Mouse (Mus musculus) embryonic facial prominence, embryonic 13.5 days (tissue): ENCODE measurements around the gene Dnaja1. TPM values are rescaled to one million over a fixed set of nuclear protein-coding genes. Genes with fewer than 3 reads are reported as not detected.

Source experiments
- ATAC-seq: fragments of 200-750 bp; cut with Nextera tagmentation; 2 replicates; pipeline ENCODE4 v1.8.0; 2017; ENCODE audit warnings: low read depth; ENCODE audit not compliant: insufficient number of reproducible peaks, insufficient read depth, low FRiP score, low TSS enrichment
- H3K27ac ChIP-seq: fragments of 300-500 bp; sonication (generic); 2 replicates; pipeline ENCODE4 v1.5.1; 2015; ENCODE audit warnings: moderate library complexity, mild to moderate bottlenecking, inconsistent platforms
- H3K27me3 ChIP-seq: fragments of 300-500 bp; sonication (generic); 2 replicates; pipeline ENCODE4 v1.6.1; 2015; ENCODE audit warnings: mild to moderate bottlenecking, inconsistent platforms
- H3K36me3 ChIP-seq: fragments of 300-500 bp; sonication (generic); 2 replicates; pipeline ENCODE4 v1.6.1; 2015; ENCODE audit warnings: mild to moderate bottlenecking, inconsistent platforms
- H3K4me1 ChIP-seq: fragments of 300-500 bp; sonication (generic); 2 replicates; pipeline ENCODE4 v1.6.1; 2015; ENCODE audit warnings: inconsistent platforms
- H3K4me2 ChIP-seq: fragments of 300-500 bp; sonication (generic); 2 replicates; pipeline ENCODE4 v1.6.1; 2015; ENCODE audit warnings: moderate library complexity, mild to moderate bottlenecking, inconsistent platforms
- H3K4me3 ChIP-seq: fragments of 300-500 bp; sonication (generic); 2 replicates; pipeline ENCODE4 v1.5.1; 2015; ENCODE audit warnings: mild to moderate bottlenecking, inconsistent platforms
- H3K9ac ChIP-seq: fragments of 300-500 bp; sonication (generic); 2 replicates; pipeline ENCODE4 v1.6.1; 2015; ENCODE audit warnings: mild to moderate bottlenecking, inconsistent platforms
- H3K9me3 ChIP-seq: fragments of 300-500 bp; sonication (generic); 2 replicates; pipeline ENCODE4 v1.6.1; 2016; ENCODE audit warnings: inconsistent platforms
- WGBS: fragments of 180-500 bp; shearing (Covaris S2); methylation state at CpG from one replicate; pipeline ENCODE4 v1.1.7; 2015; ENCODE audit warnings: mixed read lengths; 5-methylcytosine and 5-hydroxymethylcytosine counted together
- polyA plus RNA-seq: library from polyadenylated mRNA; unstranded; fragments of >200 nt; fragmentation: Nextera tagmentation; extraction: Ambion mirVana; gene quantifications from 2 replicates; pipeline ENCODE4 v1.2.1, GENCODE M21; 2015

Gene Dnaja1
- polyA plus RNA-seq, 1 experiment from 2014 or later, result 435 TPM

DNA sequence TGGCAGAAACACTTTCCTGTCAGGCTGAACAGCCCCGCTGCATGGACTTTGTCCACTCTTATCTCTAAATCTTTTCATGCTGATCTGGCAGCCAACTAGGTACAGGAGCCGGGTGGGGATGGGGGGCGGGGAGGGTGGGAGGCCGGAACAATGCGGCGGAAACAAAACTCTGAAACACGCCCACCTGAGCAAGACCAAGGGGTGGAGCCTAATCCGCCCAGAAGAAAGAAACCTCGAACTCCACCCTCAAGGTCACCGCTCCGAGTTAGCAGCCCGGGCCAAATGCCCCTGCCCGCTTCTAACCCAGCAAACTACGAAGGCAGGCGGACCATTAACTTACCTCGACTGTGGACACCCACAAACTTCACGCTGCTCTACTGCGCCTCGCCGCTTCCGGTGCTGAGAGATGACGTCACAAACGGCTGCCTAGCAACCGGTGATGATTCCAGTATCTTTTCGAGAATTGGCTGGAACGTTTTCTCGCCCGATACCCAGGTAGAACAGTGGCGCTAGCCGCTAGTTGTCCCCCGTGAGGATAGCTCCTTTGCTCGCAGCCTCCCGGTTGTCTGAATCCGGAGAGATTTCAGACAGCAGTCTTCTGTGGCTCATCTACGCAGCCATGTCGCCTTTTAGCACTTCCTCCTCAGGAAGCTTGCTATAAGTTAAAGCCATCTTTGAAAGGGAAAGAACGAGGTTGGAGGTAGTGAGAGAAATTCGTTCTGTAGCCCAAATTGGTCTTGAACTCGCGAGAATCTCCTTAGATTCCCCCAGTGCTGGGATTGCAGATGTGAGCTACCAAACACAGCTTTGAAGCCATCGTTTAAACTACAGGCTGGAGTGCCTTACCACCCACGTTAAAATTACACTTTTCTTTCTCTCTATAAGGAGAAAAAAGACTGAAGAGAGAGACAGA, 18.9 kb upstream of the Dnaja1 start, which contains the start of gene Aptx:
Gene Aptx (minus strand): TSS at position 398 of the 913 bp plus-strand sequence.
- peak; percentile 92 for ATAC-seq
- WGBS, result under 1% methylated on average over 42 of the region's 42 CpGs
- peak within 1 kb of the TSS; percentile 98 for H3K27ac ChIP-seq

DNA sequence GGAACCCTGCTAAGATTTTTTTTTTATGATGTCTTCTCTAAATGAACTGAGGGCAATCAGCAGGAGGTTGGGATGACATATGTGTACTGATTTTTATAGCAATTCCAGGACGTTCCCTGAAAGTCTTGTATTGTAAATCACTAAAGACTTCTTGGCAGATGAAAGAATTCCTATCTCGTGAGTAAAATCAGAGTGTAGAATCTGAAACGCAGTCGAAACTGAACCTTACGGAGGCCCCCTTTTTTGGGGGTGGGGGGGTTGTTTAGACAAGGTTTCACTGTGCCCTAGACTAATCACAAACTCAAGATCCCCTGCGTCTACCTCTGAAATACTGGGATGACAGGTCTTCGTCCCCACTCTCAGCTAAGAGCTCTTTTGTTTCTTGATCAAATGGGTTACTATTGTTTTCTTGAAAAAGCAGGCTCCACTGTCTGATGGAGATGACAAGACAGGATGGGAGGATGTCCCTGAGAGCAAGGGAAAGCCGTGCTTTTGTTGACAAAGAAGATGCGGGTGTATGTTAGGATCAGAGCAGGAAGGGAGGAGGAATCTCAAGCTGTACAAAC, 18.2 kb upstream of the Dnaja1 start:
- Histone ChIP-seq H3K27me3 (no peaks in the 10 kb centered on the region), H3K4me1 (peaks cover 20% of the 10 kb centered on the region), H3K4me3 (peak overlapping the region; percentile 50), H3K9ac (peak overlapping the region; percentile 69), H3K9me3 (no peaks in the 10 kb centered on the region), H3K4me2 (peak overlapping the region; percentile 73), H3K27ac (peak overlapping the region; percentile 98), H3K36me3 (no peaks in the 10 kb centered on the region)
- no peak for ATAC-seq
- 29% methylated on average over 9 of the region's 9 CpGs for WGBS

More for the DNA sequence above, 18.9 kb upstream of the Dnaja1 start, which contains the start of gene Aptx:
- Histone ChIP-seq H3K9me3 (no peaks in the 10 kb centered on the region), H3K9ac (peak within 1 kb of the TSS; percentile 69), H3K27me3 (no peaks in the 10 kb centered on the region), H3K4me2 (peak within 1 kb of the TSS; percentile 73), H3K4me1 (peaks cover 20% of the 10 kb centered on the region), H3K4me3 (peak within 1 kb of the TSS; percentile 50), H3K36me3 (no peaks in the 10 kb centered on the region)

DNA sequence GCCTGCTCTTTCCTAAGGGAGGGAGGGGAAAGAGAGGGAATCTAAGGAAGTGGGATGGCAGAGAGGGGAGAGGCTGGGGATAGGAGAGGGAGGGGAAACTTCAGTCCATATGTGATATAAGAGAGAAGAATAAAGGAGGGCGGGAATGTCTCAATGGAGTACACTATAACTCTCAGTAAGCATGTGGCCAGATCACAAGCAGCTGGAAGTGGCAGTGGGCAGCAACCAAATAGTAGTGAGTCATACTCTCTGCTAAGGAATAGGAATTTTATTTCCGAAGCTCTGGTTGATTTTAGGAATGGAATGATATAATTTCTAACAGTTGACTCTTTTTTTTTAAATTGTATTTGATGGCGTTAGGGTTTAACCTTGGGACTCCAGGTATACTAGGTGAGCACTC, 4.8 kb upstream of the Dnaja1 start:
- no peak overlapping the region for H3K27ac ChIP-seq
- no peaks in the 10 kb centered on the region for H3K9me3 ChIP-seq
- no peaks in the 10 kb centered on the region for H3K36me3 ChIP-seq
- H3K27me3 ChIP-seq, result no peaks in the 10 kb centered on the region
- WGBS, result 85% methylated on average over 3 of the region's 3 CpGs
- no peak overlapping the region for H3K4me3 ChIP-seq
- H3K4me2 ChIP-seq, result no peak overlapping the region
- H3K4me1 ChIP-seq, result peaks cover 13% of the 10 kb centered on the region
- H3K9ac ChIP-seq, result no peak overlapping the region
- no peak for ATAC-seq

DNA sequence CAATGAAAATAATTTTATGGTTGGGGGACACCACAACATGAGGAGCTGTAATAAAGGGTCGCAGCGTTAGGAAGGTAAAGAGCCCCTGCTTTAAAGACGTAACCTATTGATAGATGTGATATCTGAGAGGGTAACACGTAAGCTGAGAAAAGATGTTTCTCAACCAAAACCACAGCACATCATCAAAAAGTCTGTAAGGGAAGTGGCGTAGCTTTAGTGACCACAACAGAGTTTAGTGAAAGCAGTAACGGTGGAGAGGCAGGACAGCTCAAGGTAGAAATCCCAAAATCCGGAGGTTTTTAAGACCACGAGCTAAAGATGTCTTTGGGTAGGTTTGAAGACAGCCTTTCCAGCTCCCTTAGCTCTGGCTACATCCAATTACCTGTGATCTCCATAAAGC, 1.0 kb upstream of the Dnaja1 start:
- Histone ChIP-seq H3K27ac (peak overlapping the region; percentile 100), H3K4me2 (no peak overlapping the region), H3K4me1 (peaks cover 32% of the 10 kb centered on the region), H3K9me3 (no peaks in the 10 kb centered on the region), H3K9ac (0 out of 2 replicates have a peak overlapping the region, but pooled peaks have one; percentile 95), H3K36me3 (peaks cover 14% of the 10 kb centered on the region), H3K4me3 (peak overlapping the region; percentile 72; the same call in 1 of the 2 replicates), H3K27me3 (no peaks in the 10 kb centered on the region)
- ATAC-seq, result no peak
- 91% methylated on average over 8 of the region's 8 CpGs for WGBS

DNA sequence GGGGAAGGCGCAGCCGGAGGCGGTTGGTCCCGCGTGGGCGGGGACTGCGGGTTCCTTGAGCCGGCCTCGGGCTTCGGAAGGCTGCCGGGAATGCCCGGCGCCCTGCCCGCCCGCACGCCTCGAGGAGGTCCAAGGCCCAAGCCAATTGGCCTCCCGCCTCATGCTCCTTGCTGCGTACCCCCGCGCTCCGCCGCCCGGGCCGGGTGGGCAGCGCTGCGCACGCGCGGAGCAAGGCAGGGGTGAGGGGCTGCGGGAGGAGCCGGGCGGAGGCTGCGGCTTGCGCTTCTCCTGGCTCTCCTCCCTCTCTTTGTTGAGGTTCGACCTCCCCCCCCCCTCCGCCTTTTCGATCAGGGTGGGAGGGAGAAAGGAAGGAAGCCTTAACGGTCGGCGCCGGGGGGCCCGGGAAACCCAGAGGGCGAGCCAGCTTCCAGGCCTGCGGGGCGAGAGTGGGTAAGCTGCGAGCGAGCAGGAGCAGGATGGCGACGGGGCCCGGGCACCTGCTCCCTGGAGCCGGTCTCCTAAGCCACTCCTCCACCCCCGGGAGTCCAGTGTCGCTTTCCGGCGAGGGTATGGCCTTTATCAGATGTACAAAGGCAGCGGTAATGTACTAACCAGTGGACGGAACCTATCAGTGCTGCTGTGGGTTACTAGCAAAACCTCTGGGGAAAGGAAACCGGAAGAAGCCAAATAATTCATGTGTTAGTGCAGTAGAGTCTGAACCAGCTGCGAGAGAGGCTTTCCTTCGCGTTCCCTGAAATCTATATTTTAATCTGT, 924 bp downstream of the Dnaja1 start:
- peak overlapping the region; percentile 95 for H3K9ac ChIP-seq
- H3K27me3 ChIP-seq, result no peaks in the 10 kb centered on the region
- H3K4me2 ChIP-seq, result peak overlapping the region; percentile 64
- under 1% methylated on average over 60 of the region's 62 CpGs for WGBS
- peaks cover 32% of the 10 kb centered on the region for H3K4me1 ChIP-seq
- peak overlapping the region; percentile 72 for H3K4me3 ChIP-seq
- ATAC-seq, result peak; percentile 90
- H3K36me3 ChIP-seq, result peaks cover 31% of the 10 kb centered on the region
- peak overlapping the region; percentile 100 for H3K27ac ChIP-seq
- H3K9me3 ChIP-seq, result no peaks in the 10 kb centered on the region

DNA sequence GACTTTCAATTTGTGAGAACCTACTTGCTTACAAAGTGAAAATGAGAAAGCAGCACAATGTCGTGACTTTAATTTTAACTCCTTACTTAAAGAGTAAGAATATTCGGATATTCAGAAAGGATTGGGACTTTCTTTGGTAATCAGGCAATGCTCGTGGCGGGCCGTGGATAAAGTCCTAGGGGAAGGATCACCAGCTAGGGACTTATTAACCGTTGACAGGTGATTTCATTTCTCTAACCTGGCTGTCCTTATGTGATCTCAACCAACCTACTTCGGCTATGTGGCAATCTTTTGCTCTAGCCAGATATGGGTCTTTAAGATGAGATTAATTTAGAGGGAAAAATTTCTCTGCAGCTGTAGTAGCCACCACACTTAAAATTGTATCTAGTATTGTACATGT, 3.2 kb downstream of the Dnaja1 start:
- Histone ChIP-seq H3K4me3 (no peak overlapping the region), H3K4me1 (peaks cover 32% of the 10 kb centered on the region), H3K9me3 (no peaks in the 10 kb centered on the region), H3K27me3 (no peaks in the 10 kb centered on the region), H3K4me2 (peak overlapping the region; percentile 64), H3K36me3 (peaks cover 47% of the 10 kb centered on the region), H3K27ac (no peak overlapping the region), H3K9ac (peak overlapping the region; percentile 51; the same call in 1 of the 2 replicates)
- ATAC-seq, result no peak
- 86% methylated on average over 7 of the region's 7 CpGs for WGBS

DNA sequence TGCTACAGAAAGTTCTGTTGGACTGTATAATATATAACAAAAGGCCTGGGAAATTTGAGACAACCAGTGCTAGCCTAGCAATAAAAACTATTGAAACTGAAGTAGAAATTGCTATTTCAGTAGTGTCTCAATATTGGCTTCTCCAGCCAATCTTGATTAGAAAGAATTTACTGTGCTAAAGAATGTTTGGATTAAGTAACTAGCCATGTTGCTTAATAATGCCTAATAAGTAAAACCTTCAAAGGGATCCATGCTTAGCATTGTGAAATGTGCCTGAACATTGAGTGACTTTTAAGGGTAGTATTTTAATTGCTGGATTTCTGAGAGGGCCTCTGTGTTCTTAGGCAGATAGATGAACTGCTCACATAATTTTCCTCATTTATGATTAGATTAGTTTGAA, 3.6 kb downstream of the Dnaja1 start:
- peak overlapping the region; percentile 64; the same call in 1 of the 2 replicates for H3K4me2 ChIP-seq
- no peak for ATAC-seq
- H3K36me3 ChIP-seq, result peaks cover 51% of the 10 kb centered on the region
- no peak overlapping the region for H3K4me3 ChIP-seq
- no peak overlapping the region for H3K9ac ChIP-seq
- H3K9me3 ChIP-seq, result no peaks in the 10 kb centered on the region
- no peaks in the 10 kb centered on the region for H3K27me3 ChIP-seq
- H3K27ac ChIP-seq, result no peak overlapping the region
- peaks cover 32% of the 10 kb centered on the region for H3K4me1 ChIP-seq

DNA sequence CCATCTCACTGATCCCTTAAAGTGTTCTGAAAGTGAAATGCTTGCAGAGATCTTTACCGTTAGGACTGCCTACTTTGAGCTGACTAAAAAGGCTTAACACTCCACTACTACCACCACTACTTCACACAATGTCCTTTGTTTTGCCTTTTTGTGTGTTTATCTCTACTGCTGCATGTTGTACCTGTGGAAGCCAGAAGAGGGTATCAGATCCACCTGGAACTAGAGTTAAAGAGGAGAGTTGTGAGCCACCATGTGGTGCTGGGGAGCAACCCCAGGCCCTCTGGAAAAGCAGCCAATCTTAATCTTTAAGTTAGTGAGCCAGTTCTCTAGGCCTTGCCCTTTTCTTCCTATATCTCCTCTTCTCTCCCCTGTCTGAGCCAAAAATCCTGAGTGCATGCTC, 5.3 kb downstream of the Dnaja1 start:
- 79% methylated on average over 1 of the region's 1 CpGs for WGBS

DNA sequence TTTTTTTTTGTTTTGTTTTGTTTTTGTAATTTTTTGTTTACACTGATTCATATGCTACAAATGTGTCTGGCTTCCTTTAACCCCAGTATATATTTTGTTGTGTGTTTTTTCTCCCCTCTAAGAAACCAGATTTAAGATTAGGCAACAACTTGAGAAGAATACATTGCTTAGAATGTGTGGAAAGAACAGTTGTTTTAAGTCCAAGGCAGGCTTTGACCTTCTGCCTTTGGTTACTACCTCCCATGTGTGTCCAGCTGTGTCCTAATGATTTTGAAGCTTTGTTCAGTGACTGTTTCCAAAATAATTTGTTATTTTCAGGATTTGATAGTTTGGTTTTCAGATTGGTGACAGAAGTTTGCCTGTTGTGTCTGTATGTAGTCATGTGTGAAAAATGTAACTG, 9.3 kb downstream of the Dnaja1 start:
- H3K36me3 ChIP-seq, result peaks cover 81% of the 10 kb centered on the region

More for the DNA sequence above, 5.3 kb downstream of the Dnaja1 start:
- Histone ChIP-seq H3K4me3 (no peak overlapping the region), H3K9me3 (no peaks in the 10 kb centered on the region), H3K4me2 (no peak overlapping the region), H3K27ac (no peak overlapping the region), H3K27me3 (no peaks in the 10 kb centered on the region), H3K4me1 (peaks cover 19% of the 10 kb centered on the region), H3K36me3 (peaks cover 68% of the 10 kb centered on the region), H3K9ac (no peak overlapping the region)
- ATAC-seq, result no peak

DNA sequence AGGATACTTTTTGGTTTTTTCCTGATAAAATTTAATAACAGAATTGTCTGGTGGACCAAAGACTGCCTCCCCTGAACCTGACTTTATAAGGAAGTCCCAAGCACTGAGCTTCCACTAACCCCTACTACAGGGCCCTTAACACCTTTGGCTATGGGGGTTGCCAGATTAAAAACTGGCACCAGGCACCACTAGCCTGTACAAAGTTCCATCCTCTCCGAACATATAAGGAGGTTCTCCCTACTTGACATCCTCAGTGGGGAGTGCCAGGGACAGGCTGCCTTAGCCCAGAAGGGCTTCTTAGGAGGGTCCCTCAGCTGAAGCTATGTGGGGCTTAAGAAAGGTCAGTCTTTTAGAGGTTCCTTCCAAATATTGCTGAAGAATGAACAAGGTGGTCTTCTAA, 13.4 kb downstream of the Dnaja1 start:
- Histone ChIP-seq H3K4me1 (no peaks in the 10 kb centered on the region), H3K9me3 (no peaks in the 10 kb centered on the region), H3K4me2 (no peak overlapping the region), H3K4me3 (no peak overlapping the region), H3K36me3 (peaks cover 73% of the 10 kb centered on the region), H3K9ac (no peak overlapping the region), H3K27ac (no peak overlapping the region), H3K27me3 (no peaks in the 10 kb centered on the region)
- no peak for ATAC-seq
- 80% methylated on average over 1 of the region's 1 CpGs for WGBS

More for the DNA sequence above, 9.3 kb downstream of the Dnaja1 start:
- no peak overlapping the region for H3K4me2 ChIP-seq
- H3K4me1 ChIP-seq, result no peaks in the 10 kb centered on the region; the same call in 1 of the 2 replicates
- no peak for ATAC-seq
- no peaks in the 10 kb centered on the region for H3K9me3 ChIP-seq
- H3K27me3 ChIP-seq, result no peaks in the 10 kb centered on the region
- no peak overlapping the region for H3K27ac ChIP-seq
- no peak overlapping the region for H3K9ac ChIP-seq
- H3K4me3 ChIP-seq, result no peak overlapping the region

DNA sequence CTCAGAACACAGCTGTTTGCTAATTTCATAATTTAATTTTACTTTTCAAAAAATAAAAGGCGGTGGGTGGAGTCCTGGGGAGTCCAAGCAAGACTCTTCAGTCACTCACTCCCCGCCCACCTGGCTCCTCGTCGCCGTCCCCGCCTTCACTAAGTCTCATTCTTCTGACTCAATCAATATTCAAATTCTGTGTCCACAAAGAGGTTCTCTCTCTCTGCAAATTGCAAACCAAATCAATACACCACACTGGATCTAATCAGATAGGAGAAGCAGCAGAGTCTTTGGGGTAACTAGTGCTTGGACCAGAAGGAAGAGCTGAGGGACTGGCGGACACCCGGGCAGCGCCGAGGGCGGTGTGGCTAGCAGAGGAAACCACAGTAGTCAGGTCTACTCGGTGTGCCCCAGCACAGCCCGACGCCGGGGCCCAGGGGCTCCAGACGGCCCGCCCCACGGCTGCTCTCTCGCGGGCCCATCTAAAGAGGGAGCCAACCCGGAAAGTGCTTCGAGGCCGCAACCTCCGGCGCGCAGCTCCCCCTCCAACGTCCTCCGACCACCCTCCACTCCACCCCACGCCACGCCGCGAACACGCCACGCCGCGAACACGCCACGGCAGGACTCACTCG, 35.3 kb downstream of the Dnaja1 start:
- Histone ChIP-seq H3K4me2 (peak overlapping the region; percentile 77), H3K4me1 (peaks cover 4% of the 10 kb centered on the region), H3K36me3 (peaks cover 31% of the 10 kb centered on the region), H3K27ac (peak overlapping the region; percentile 58; the same call in 1 of the 2 replicates), H3K9ac (peak overlapping the region; percentile 93), H3K27me3 (peaks cover 4% of the 10 kb centered on the region; the same call in 1 of the 2 replicates), H3K9me3 (no peaks in the 10 kb centered on the region), H3K4me3 (peak overlapping the region; percentile 99)
- WGBS, result under 1% methylated on average over 39 of the region's 39 CpGs
- peak; percentile 62 for ATAC-seq
